Mouse (Mus musculus) liver, postnatal 0 days (tissue): ENCODE results near the gene Olfr1462. TPM values are rescaled to one million over a fixed set of nuclear protein-coding genes. Genes with fewer than 3 reads are reported as not detected.

ENCODE experiments used
- ATAC-seq: fragments of 200-750 bp; cut with Nextera tagmentation; 2 replicates; pipeline ENCODE4 v1.8.0; 2017; ENCODE audit warnings: mild to moderate bottlenecking, moderate library complexity
- DNase-seq: peaks from one replicate; pipeline ENCODE4 v3.0.0-alpha.2; 2016
- H3K27ac ChIP-seq: fragments of 300-500 bp; sonication (generic); 2 replicates; pipeline ENCODE4 v1.5.1; 2014; ENCODE audit warnings: antibody characterized with exemption, moderate library complexity, mild to moderate bottlenecking, low read depth
- H3K27me3 ChIP-seq: fragments of 300-500 bp; sonication (generic); 2 replicates; pipeline ENCODE4 v1.6.1; 2014; ENCODE audit warnings: low read length, control low read depth, mixed read lengths; ENCODE audit not compliant: insufficient read depth
- H3K36me3 ChIP-seq: fragments of 300-500 bp; sonication (generic); replicated peaks from 2 replicates; pipeline ENCODE4 v1.6.1; 2014; ENCODE audit warnings: mild to moderate bottlenecking, control low read depth, low read length, moderate library complexity, mixed read lengths; ENCODE audit not compliant: insufficient read depth
- H3K4me1 ChIP-seq: fragments of 300-500 bp; sonication (generic); 2 replicates; pipeline ENCODE4 v1.6.1; 2014; ENCODE audit warnings: antibody characterized with exemption, mild to moderate bottlenecking, control low read depth; ENCODE audit not compliant: insufficient read depth
- H3K4me2 ChIP-seq: fragments of 300-500 bp; sonication (generic); 2 replicates; pipeline ENCODE4 v1.6.1; 2014; ENCODE audit warnings: low read depth, mild to moderate bottlenecking, low read length, moderate library complexity, mixed read lengths
- H3K4me3 ChIP-seq: fragments of 300-500 bp; sonication (generic); 2 replicates; pipeline ENCODE4 v1.5.1; 2014; ENCODE audit warnings: low read depth, low read length
- H3K9ac ChIP-seq: fragments of 300-500 bp; sonication (generic); replicated peaks from 2 replicates; pipeline ENCODE4 v1.6.1; 2014; ENCODE audit warnings: mild to moderate bottlenecking, moderate library complexity
- H3K9me3 ChIP-seq: fragments of 300-500 bp; sonication (generic); 2 replicates; pipeline ENCODE4 v1.6.1; 2016; ENCODE audit warnings: mild to moderate bottlenecking, control low read depth, low read length, mixed read lengths
- CTCF ChIP-seq: sonication (generic); IDR thresholded peaks from 2 replicates; pipeline ENCODE4 v1.5.1; 2016; ENCODE audit warnings: antibody characterized with exemption, low read depth
- EP300 ChIP-seq: IDR thresholded peaks from 2 replicates; pipeline ENCODE4 v1.6.1; 2016; ENCODE audit warnings: antibody characterized with exemption, low read depth, mild to moderate bottlenecking
- WGBS: fragments of 180-500 bp; shearing (Covaris S2); extraction: QIAGEN DNeasy Blood & Tissue Kit; methylation state at CpG from one replicate; pipeline ENCODE4 v1.1.7; 2014; ENCODE audit not compliant: insufficient replicate concordance; 5-methylcytosine and 5-hydroxymethylcytosine counted together
- polyA plus RNA-seq: library from polyadenylated mRNA; unstranded; fragments of >200 nt; fragmentation: Nextera tagmentation; extraction: Ambion mirVana; gene quantifications from 2 replicates; pipeline ENCODE4 v1.2.1, GENCODE M21; 2015

Gene Olfr1462
- not detected in 2 replicates for polyA plus RNA-seq

- H3K4me1 ChIP-seq = no peaks in the 10 kb centered on the region
- ATAC-seq (no peak), DNase-seq (no peak)
- no peaks in the 10 kb centered on the region for H3K9me3 ChIP-seq
- no peak within 1 kb of the TSS for H3K4me2 ChIP-seq
- no peaks in the 10 kb centered on the region for H3K36me3 ChIP-seq
- H3K27me3 ChIP-seq = no peaks in the 10 kb centered on the region
- no peak within 1 kb of the TSS for H3K9ac ChIP-seq
- H3K4me3 ChIP-seq = no peak within 1 kb of the TSS
- H3K27ac ChIP-seq = no peak within 1 kb of the TSS
- TF ChIP-seq CTCF (no peak), EP300 (no peak)
- WGBS = 63% methylated on average over 1 of the region's 1 CpGs
These were observed at the start of gene Olfr1462 for GRCm38 (mm10) chr19:13185434-13185833. TSS of gene Olfr1462 (plus strand) at chr19:13185734.

GRCm38 (mm10) chr19:13149449-13149848 lies 36.1 kb upstream of the Olfr1462 start, which contains the start of gene Olfr1459:
TSS of gene Olfr1459 (minus strand) at chr19:13149549.
- Histone ChIP-seq H3K9ac (no peak within 1 kb of the TSS), H3K9me3 (no peaks in the 10 kb centered on the region), H3K27ac (no peak within 1 kb of the TSS), H3K4me1 (no peaks in the 10 kb centered on the region), H3K27me3 (no peaks in the 10 kb centered on the region), H3K4me3 (no peak within 1 kb of the TSS), H3K36me3 (no peaks in the 10 kb centered on the region), H3K4me2 (no peak within 1 kb of the TSS)
- no peak for DNase-seq
- no peak for ATAC-seq
- 51% methylated on average over 1 of the region's 1 CpGs for WGBS
- TF ChIP-seq EP300 (no peak), CTCF (no peak)

GRCm38 (mm10) chr19:13162700-13163099 lies 22.8 kb upstream of the Olfr1462 start, which contains the start of gene Olfr1461:
TSS of gene Olfr1461 (plus strand) at chr19:13163000.
- ATAC-seq = no peak
- TF ChIP-seq CTCF (no peak), EP300 (no peak)

GRCm38 (mm10) chr19:13221666-13222065 lies 36.1 kb downstream of the Olfr1462 start:
- Histone ChIP-seq H3K4me3 (no peak overlapping the region), H3K4me1 (no peaks in the 10 kb centered on the region), H3K4me2 (no peak overlapping the region), H3K27ac (no peak overlapping the region), H3K9ac (no peak overlapping the region), H3K27me3 (no peaks in the 10 kb centered on the region), H3K9me3 (no peaks in the 10 kb centered on the region), H3K36me3 (no peaks in the 10 kb centered on the region)
- TF ChIP-seq EP300 (no peak), CTCF (no peak)
- DNase-seq (no peak), ATAC-seq (no peak)
- 82% methylated on average over 11 of the region's 11 CpGs for WGBS

More at GRCm38 (mm10) chr19:13162700-13163099, 22.8 kb upstream of the Olfr1462 start, which contains the start of gene Olfr1461:
- 42% methylated on average over 1 of the region's 1 CpGs for WGBS
- Histone ChIP-seq H3K4me1 (no peaks in the 10 kb centered on the region), H3K36me3 (no peaks in the 10 kb centered on the region), H3K27me3 (no peaks in the 10 kb centered on the region), H3K27ac (no peak within 1 kb of the TSS), H3K9me3 (no peaks in the 10 kb centered on the region; the same call in 1 of the 2 replicates), H3K4me3 (no peak within 1 kb of the TSS), H3K4me2 (no peak within 1 kb of the TSS), H3K9ac (no peak within 1 kb of the TSS)
- no peak for DNase-seq

- H3K9me3 ChIP-seq = no peaks in the 10 kb centered on the region
- no peak within 1 kb of the TSS for H3K4me2 ChIP-seq
- no peaks in the 10 kb centered on the region for H3K36me3 ChIP-seq
- no peak for ATAC-seq
- TF ChIP-seq EP300 (no peak), CTCF (no peak)
- no peak within 1 kb of the TSS for H3K4me3 ChIP-seq
- no peaks in the 10 kb centered on the region for H3K4me1 ChIP-seq
- no peak within 1 kb of the TSS for H3K27ac ChIP-seq
- H3K9ac ChIP-seq = no peak within 1 kb of the TSS
- no peaks in the 10 kb centered on the region for H3K27me3 ChIP-seq
- no peak for DNase-seq
These were observed 45.5 kb downstream of the Olfr1462 start, which contains the start of gene Olfr1463 for GRCm38 (mm10) chr19:13231028-13231427. TSS of gene Olfr1463 (plus strand) at chr19:13231328.

Other genes starting within 250 kb of the Olfr1462 start
- gene Olfr1450, start 235.5 kb upstream of the Olfr1462 start, polyA plus RNA-seq = not detected in 2 replicates
- gene Olfr1451, start 190.7 kb upstream of the Olfr1462 start, polyA plus RNA-seq = not detected in 2 replicates
- gene Olfr1453, start 157.4 kb upstream of the Olfr1462 start, polyA plus RNA-seq = not detected in 2 replicates
- gene Olfr1454, start 125.1 kb upstream of the Olfr1462 start, polyA plus RNA-seq = not detected in 2 replicates
- not detected in 2 replicates for gene Olfr1457, start 87.8 kb upstream of the Olfr1462 start, polyA plus RNA-seq
- gene Olfr1458, start 79.0 kb upstream of the Olfr1462 start, polyA plus RNA-seq = not detected in 2 replicates
- gene Olfr1459, start 36.2 kb upstream of the Olfr1462 start, polyA plus RNA-seq = not detected in 2 replicates
- gene Olfr1461, start 22.7 kb upstream of the Olfr1462 start, polyA plus RNA-seq = not detected in 2 replicates
- gene Olfr1463, start 45.6 kb downstream of the Olfr1462 start, polyA plus RNA-seq = not detected in 2 replicates
- gene Olfr1465, start 129.8 kb downstream of the Olfr1462 start, polyA plus RNA-seq = not detected in 2 replicates
- gene Olfr1466, start 153.1 kb downstream of the Olfr1462 start, polyA plus RNA-seq = not detected in 2 replicates
- not detected in 2 replicates for gene Olfr1467, start 176.5 kb downstream of the Olfr1462 start, polyA plus RNA-seq
- gene Olfr1469, start 222.1 kb downstream of the Olfr1462 start, polyA plus RNA-seq = not detected in 2 replicates